Mouse (Mus musculus) neutrophil, adult 65 days (primary cell): ENCODE data around the gene Lrp1. TPM values are rescaled to one million over a fixed set of nuclear protein-coding genes. Genes with fewer than 3 reads are reported as not detected.

Experiments used
- total RNA-seq: library from RNA; stranded (reverse); gene quantifications from 2 replicates; pipeline ENCODE4 v1.2.4, GENCODE M21; 2023

Gene Lrp1
- 69.7 and 86.2 TPM in 2 replicates for total RNA-seq

GRCm38 (mm10) chr10:127620406-127621190 lies at the start of gene Lrp1:
Gene Lrp1 (minus strand): TSS chr10:127621148.

GRCm38 (mm10) chr10:127668093-127669050 lies 47.4 kb upstream of the Lrp1 start, which contains the start of gene Nab2:
Gene Nab2 (minus strand): TSS chr10:127668568.

GRCm38 (mm10) chr10:127666501-127667268 lies 45.7 kb upstream of the Lrp1 start, which contains the start of gene Nemp1:
Gene Nemp1 (plus strand): TSS chr10:127666901.

GRCm38 (mm10) chr10:127642772-127643552 lies 22.0 kb upstream of the Lrp1 start, which contains the start of gene Stat6:
Gene Stat6 (plus strand): TSS chr10:127642986.

GRCm38 (mm10) chr10:127534036-127534928 lies 86.7 kb downstream of the Lrp1 start, which contains the start of gene Nxph4:
Gene Nxph4 (minus strand): TSS chr10:127534559.

GRCm38 (mm10) chr10:127522088-127522581 lies 98.8 kb downstream of the Lrp1 start, which contains the start of gene Shmt2:
Gene Shmt2 (minus strand): TSS chr10:127522444.

GRCm38 (mm10) chr10:127514764-127515163 lies 106.2 kb downstream of the Lrp1 start, which contains the start of gene Ndufa4l2:
Gene Ndufa4l2 (plus strand): TSS chr10:127514967.

GRCm38 (mm10) chr10:127500894-127501893 lies 119.8 kb downstream of the Lrp1 start, which contains the start of gene Stac3:
Gene Stac3 (plus strand): TSS chr10:127501686.

Other genes starting within 250 kb of the Lrp1 start
- 101 and 111 TPM in 2 replicates for gene R3hdm2, start 240.8 kb downstream of the Lrp1 start, total RNA-seq
- 1.8 and 2.8 TPM in 2 replicates for gene Stac3, start 119.5 kb downstream of the Lrp1 start, total RNA-seq
- not detected in 2 replicates for gene Ndufa4l2, start 106.2 kb downstream of the Lrp1 start, total RNA-seq
- 15.5 and 16.0 TPM in 2 replicates for gene Shmt2, start 98.7 kb downstream of the Lrp1 start, total RNA-seq
- gene Nxph4, start 86.6 kb downstream of the Lrp1 start, total RNA-seq = not detected in 2 replicates
- 215 and 257 TPM in 2 replicates for gene Stat6, start 21.8 kb upstream of the Lrp1 start, total RNA-seq
- gene Nemp1, start 45.8 kb upstream of the Lrp1 start, total RNA-seq = 6.7 and 9.6 TPM in 2 replicates
- 0.77 and 1.3 TPM in 2 replicates for gene Nab2, start 47.4 kb upstream of the Lrp1 start, total RNA-seq
- 0.23 and 0.35 TPM in 2 replicates for gene Myo1a, start 84.0 kb upstream of the Lrp1 start, total RNA-seq
- gene Tac2, start 103.3 kb upstream of the Lrp1 start, total RNA-seq = not detected in 2 replicates
- 19.9 and 30.2 TPM in 2 replicates for gene Zbtb39, start 118.4 kb upstream of the Lrp1 start, total RNA-seq
- gene Gpr182, start 130.6 kb upstream of the Lrp1 start, total RNA-seq = 0.16 and 0.19 TPM in 2 replicates
- 0.18 and 0.44 TPM in 2 replicates for gene Rdh1, start 138.6 kb upstream of the Lrp1 start, total RNA-seq
- gene Rdh16f1, start 138.6 kb upstream of the Lrp1 start, total RNA-seq = 0.25 TPM in 1 of 2 replicates, not detected in the other
- not detected in 2 replicates for gene Rdh9, start 155.2 kb upstream of the Lrp1 start, total RNA-seq
- 0.16 TPM in 1 of 2 replicates, not detected in the other for gene Rdh16, start 180.0 kb upstream of the Lrp1 start, total RNA-seq
- gene Rdh19, start 228.8 kb upstream of the Lrp1 start, total RNA-seq = not detected in 2 replicates
- gene Rdh16f2, start 245.3 kb upstream of the Lrp1 start, total RNA-seq = not detected in 2 replicates